Mouse (Mus musculus) brain, adult 2 months (tissue): ENCODE data around the gene Ifna2.

Experiments used
- DNase-seq: peaks from one replicate; pipeline ENCODE4 v3.0.0; 2011; ENCODE audit warnings: low read depth, low spot score

Ifna2 gene

GRCm38 (mm10) chr4:88655461-88655860 lies 28.3 kb downstream of the Ifna2 start:
- no peak for DNase-seq

- DNase-seq: no peak
Measured at GRCm38 (mm10) chr4:88653644-88654043, 30.1 kb downstream of the Ifna2 start.

GRCm38 (mm10) chr4:88644359-88644758 lies 39.4 kb downstream of the Ifna2 start, which contains the start of gene Ifna13:
Gene Ifna13 (minus strand): TSS chr4:88644459.
- no peak for DNase-seq

GRCm38 (mm10) chr4:88642526-88642925 lies 41.2 kb downstream of the Ifna2 start:
- no peak for DNase-seq

- DNase-seq: peak; percentile 100
Measured at GRCm38 (mm10) chr4:88641077-88641831, 42.5 kb downstream of the Ifna2 start.

GRCm38 (mm10) chr4:88640704-88641076 lies 43.0 kb downstream of the Ifna2 start:
- DNase-seq: no peak

- no peak for DNase-seq
Measured at GRCm38 (mm10) chr4:88634311-88634710, 49.4 kb downstream of the Ifna2 start, which contains the start of gene C87499. Gene C87499 (minus strand): TSS chr4:88634411.
